Mouse (Mus musculus) urinary bladder, postnatal 14 days (tissue): ENCODE results near the gene Tmem203.

ENCODE experiments used
- DNase-seq: peaks from one replicate; pipeline ENCODE4 v3.0.0; 2021; ENCODE audit warnings: low spot score

Gene Tmem203

GRCm38 (mm10) chr2:25263623-25264285, 8.5 kb downstream of the Tmem203 start:
- no peak for DNase-seq

- no peak for DNase-seq
Measured at GRCm38 (mm10) chr2:25264286-25264660, 9.0 kb downstream of the Tmem203 start.

- no peak for DNase-seq
Measured at GRCm38 (mm10) chr2:25264851-25265250, 9.6 kb downstream of the Tmem203 start.

GRCm38 (mm10) chr2:25265897-25266656, 10.8 kb downstream of the Tmem203 start:
- DNase-seq, result peak; percentile 68

- peak; percentile 46 for DNase-seq
Measured at GRCm38 (mm10) chr2:25266720-25267119, 11.5 kb downstream of the Tmem203 start.

GRCm38 (mm10) chr2:25267241-25267640, 12.0 kb downstream of the Tmem203 start:
- DNase-seq, result no peak

GRCm38 (mm10) chr2:25267746-25268309, 12.6 kb downstream of the Tmem203 start:
- no peak for DNase-seq

GRCm38 (mm10) chr2:25271827-25272511, 16.7 kb downstream of the Tmem203 start, which contains the start of the genes Ssna1 and Anapc2:
Gene Ssna1 (minus strand): TSS chr2:25272438.
Gene Anapc2 (plus strand): TSS chr2:25272478.
- peak; percentile 98 for DNase-seq

GRCm38 (mm10) chr2:25272515-25272914, 17.3 kb downstream of the Tmem203 start:
- no peak for DNase-seq

GRCm38 (mm10) chr2:25273010-25273409, 17.8 kb downstream of the Tmem203 start:
- DNase-seq, result no peak

- DNase-seq, result peak; percentile 90
Measured at GRCm38 (mm10) chr2:25278928-25279882, 24.0 kb downstream of the Tmem203 start.

- DNase-seq, result no peak
Measured at GRCm38 (mm10) chr2:25285551-25285950, 30.3 kb downstream of the Tmem203 start.

- peak; percentile 47 for DNase-seq
Measured at GRCm38 (mm10) chr2:25286314-25286713, 31.1 kb downstream of the Tmem203 start.

GRCm38 (mm10) chr2:25286837-25287636, 31.8 kb downstream of the Tmem203 start:
- DNase-seq, result peak; percentile 90

GRCm38 (mm10) chr2:25287927-25288649, 32.8 kb downstream of the Tmem203 start, which contains the start of gene Tmem210:
Gene Tmem210 (plus strand): TSS chr2:25288145.
- DNase-seq, result no peak

GRCm38 (mm10) chr2:25288734-25289345, 33.6 kb downstream of the Tmem203 start:
- DNase-seq, result no peak

- peak; percentile 82 for DNase-seq
Measured at GRCm38 (mm10) chr2:25289651-25290050, 34.4 kb downstream of the Tmem203 start, which contains the start of gene Lrrc26. Gene Lrrc26 (plus strand): TSS chr2:25289915.

GRCm38 (mm10) chr2:25290101-25290815, 35.0 kb downstream of the Tmem203 start:
- peak; percentile 42 for DNase-seq

- DNase-seq, result no peak
Measured at GRCm38 (mm10) chr2:25290816-25291130, 35.5 kb downstream of the Tmem203 start.
